Mouse (Mus musculus): Measurements from ENCODE around the gene Mrgpra3. TPM values are rescaled to one million over a fixed set of nuclear protein-coding genes. Genes with fewer than 3 reads are reported as not detected.

Gene Mrgpra3
- not detected for total RNA-seq (2021)
- long read RNA-seq: 0 reads

GRCm38 (mm10) chr7:47601272-47601671 lies at the start of gene Mrgpra3:
TSS of gene Mrgpra3 (minus strand) at chr7:47601372.
- DNase-seq (ENCODE audit: low spot score in 2 of 2): no peak

Other genes starting within 250 kb of the Mrgpra3 start
- gene Mrgpra1, start 247.1 kb downstream of the Mrgpra3 start, total RNA-seq (2021): not detected
- gene Mrgpra2a, start 149.2 kb downstream of the Mrgpra3 start, total RNA-seq (2021): not detected
- gene Mrgpra2b, start 72.5 kb downstream of the Mrgpra3 start, total RNA-seq (2021): not detected

All from layer of hippocampus, postnatal 10 days (tissue).